Mouse (Mus musculus) liver, embryonic 11.5 days (tissue): Measurements from ENCODE around the gene Gatad2a. TPM values are rescaled to one million over a fixed set of nuclear protein-coding genes. Genes with fewer than 3 reads are reported as not detected.
A peak's percentile ranks its signal among the peaks of the same experiment; 100 is the strongest.
"Not testable (repeated sequence)": the region's sequence is repeated elsewhere in the genome, so short reads cannot be mapped to it uniquely, and the experiment has no call there.

ENCODE experiments used
- ATAC-seq: fragments of 200-750 bp; cut with Nextera tagmentation; replicated peaks from 2 replicates; pipeline ENCODE4 v1.8.0; 2017; ENCODE audit warnings: moderate number of reproducible peaks, mild to moderate bottlenecking, moderate TSS enrichment, moderate library complexity; ENCODE audit not compliant: low FRiP score
- DNase-seq: peaks from one replicate; pipeline ENCODE4 v3.0.0-alpha.2; 2017; ENCODE audit warnings: low spot score
- H3K27ac ChIP-seq: fragments of 300-500 bp; sonication (generic); 2 replicates; pipeline ENCODE4 v1.5.1; 2014; ENCODE audit warnings: mild to moderate bottlenecking, low read depth, low read length, control low read depth
- H3K27me3 ChIP-seq: fragments of 300-500 bp; sonication (generic); replicated peaks from 2 replicates; pipeline ENCODE4 v1.6.1; 2014; ENCODE audit warnings: low read length, mixed read lengths; ENCODE audit not compliant: control insufficient read depth, insufficient read depth
- H3K36me3 ChIP-seq: fragments of 300-500 bp; sonication (generic); 2 replicates; pipeline ENCODE4 v1.6.1; 2014; ENCODE audit warnings: mild to moderate bottlenecking, low read length, moderate library complexity, mixed read lengths; ENCODE audit not compliant: control insufficient read depth, insufficient read depth
- H3K4me1 ChIP-seq: fragments of 300-500 bp; sonication (generic); replicated peaks from 2 replicates; pipeline ENCODE4 v1.6.1; 2014; ENCODE audit warnings: low read length, mixed read lengths; ENCODE audit not compliant: control insufficient read depth, insufficient read depth
- H3K4me2 ChIP-seq: fragments of 300-500 bp; sonication (generic); 2 replicates; pipeline ENCODE4 v1.6.1; 2014; ENCODE audit warnings: mild to moderate bottlenecking, control low read depth, moderate library complexity
- H3K4me3 ChIP-seq: fragments of 300-500 bp; sonication (generic); 2 replicates; pipeline ENCODE4 v1.5.1; 2014; ENCODE audit warnings: low read depth, low read length, control low read depth
- H3K9ac ChIP-seq: fragments of 300-500 bp; sonication (generic); 2 replicates; pipeline ENCODE4 v1.6.1; 2014; ENCODE audit warnings: low read depth, low read length, control low read depth
- H3K9me3 ChIP-seq: fragments of 300-500 bp; sonication (generic); 2 replicates; pipeline ENCODE4 v1.6.1; 2016; ENCODE audit warnings: low read length, inconsistent platforms, mixed read lengths; ENCODE audit not compliant: control insufficient read depth
- WGBS: fragments of 180-500 bp; shearing (Covaris S2); extraction: QIAGEN DNeasy Blood & Tissue Kit; methylation state at CpG from one replicate; pipeline ENCODE4 v1.1.7; 2014; 5-methylcytosine and 5-hydroxymethylcytosine counted together
- polyA plus RNA-seq: library from polyadenylated mRNA; unstranded; fragments of >200 nt; fragmentation: Nextera tagmentation; extraction: Ambion mirVana; gene quantifications from 2 replicates; pipeline ENCODE4 v1.2.1, GENCODE M21; 2014

The Gatad2a gene
- polyA plus RNA-seq, 1 experiment from 2014 or later = 75.3 TPM

DNA sequence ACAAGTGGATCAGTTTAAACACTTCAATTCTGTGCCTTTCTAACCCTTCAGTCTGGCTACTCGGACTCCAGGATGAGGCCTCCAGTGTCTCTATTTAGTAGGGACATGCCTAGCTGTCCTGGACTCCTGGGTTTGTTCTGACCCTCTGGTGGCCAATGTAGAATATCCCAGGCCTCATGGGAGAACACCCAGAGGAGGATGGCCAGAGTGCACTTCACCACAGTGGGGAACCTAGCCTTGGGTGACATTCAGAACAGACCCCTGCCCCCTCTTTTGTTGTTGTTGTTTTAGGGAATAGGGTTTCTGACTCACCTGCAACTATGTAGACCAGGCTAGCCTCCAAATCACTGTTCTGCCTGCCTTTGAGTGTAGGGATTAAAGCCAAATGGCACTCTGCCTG is 18.8 kb upstream of the Gatad2a start:
- no peaks in the 10 kb centered on the region for H3K4me1 ChIP-seq
- no peak overlapping the region for H3K9ac ChIP-seq
- WGBS = 63% methylated on average over 1 of the region's 1 CpGs
- H3K27ac ChIP-seq = no peak overlapping the region
- ATAC-seq (no peak), DNase-seq (no peak)
- H3K4me2 ChIP-seq = no peak overlapping the region
- H3K9me3 ChIP-seq = no peaks in the 10 kb centered on the region
- H3K4me3 ChIP-seq = no peak overlapping the region
- no peaks in the 10 kb centered on the region for H3K27me3 ChIP-seq
- H3K36me3 ChIP-seq = peaks cover 29% of the 10 kb centered on the region

DNA sequence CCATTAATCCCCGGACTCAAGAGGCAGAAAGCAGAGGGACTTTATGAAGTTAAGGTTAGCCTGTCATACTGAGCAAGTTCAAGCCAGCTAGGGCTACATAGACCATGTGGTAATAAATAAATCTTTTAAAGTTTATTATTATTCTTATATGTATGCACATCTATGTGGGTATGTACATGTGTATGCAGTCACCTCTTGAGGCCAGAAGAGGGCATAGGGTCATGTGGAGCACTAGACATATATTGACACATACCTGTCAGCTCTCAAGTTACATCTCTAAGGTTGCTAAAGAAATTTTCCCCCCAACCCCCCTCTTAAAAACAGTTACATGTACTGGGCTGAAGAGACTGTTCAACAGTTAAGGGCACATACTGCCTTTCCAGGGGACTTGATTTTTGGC is 16.6 kb upstream of the Gatad2a start:
- ATAC-seq (peak; percentile 53; the same call in 1 of the 2 replicates), DNase-seq (no peak)

DNA sequence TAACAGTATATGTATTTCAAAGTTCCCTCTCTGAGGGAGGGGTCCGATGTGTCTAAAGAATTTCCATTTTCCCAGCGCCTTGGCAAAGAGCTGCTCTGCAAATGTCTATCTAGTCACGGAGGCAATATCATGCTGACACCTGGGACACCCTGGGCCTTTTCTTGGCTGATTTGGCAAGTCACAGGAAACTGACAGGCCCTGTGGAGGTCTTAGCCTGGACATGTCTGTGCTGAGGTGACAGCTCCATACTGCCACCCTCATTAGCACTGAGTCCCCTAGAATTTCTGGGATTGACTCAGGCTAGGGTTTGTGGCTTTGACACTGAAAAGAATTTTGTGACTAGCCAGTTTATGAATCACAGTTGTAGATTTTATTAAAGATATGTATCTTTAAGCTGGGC is 16.2 kb upstream of the Gatad2a start:
- Histone ChIP-seq H3K27me3 (no peaks in the 10 kb centered on the region), H3K36me3 (peaks cover 7% of the 10 kb centered on the region; the same call in 1 of the 2 replicates), H3K4me2 (no peak overlapping the region), H3K27ac (no peak overlapping the region), H3K9ac (no peak overlapping the region), H3K9me3 (no peaks in the 10 kb centered on the region), H3K4me3 (no peak overlapping the region), H3K4me1 (no peaks in the 10 kb centered on the region; the same call in 1 of the 2 replicates)
- ATAC-seq (no peak), DNase-seq (no peak)
- WGBS = 55% methylated on average over 3 of the region's 3 CpGs

More for the DNA sequence above, 16.6 kb upstream of the Gatad2a start:
- Histone ChIP-seq H3K4me1 (no peaks in the 10 kb centered on the region; the same call in 1 of the 2 replicates), H3K4me3 (no peak overlapping the region), H3K9me3 (no peaks in the 10 kb centered on the region), H3K27me3 (no peaks in the 10 kb centered on the region), H3K4me2 (no peak overlapping the region), H3K9ac (no peak overlapping the region), H3K36me3 (peaks cover 10% of the 10 kb centered on the region; the same call in 1 of the 2 replicates), H3K27ac (no peak overlapping the region)
- 91% methylated on average over 1 of the region's 1 CpGs for WGBS

DNA sequence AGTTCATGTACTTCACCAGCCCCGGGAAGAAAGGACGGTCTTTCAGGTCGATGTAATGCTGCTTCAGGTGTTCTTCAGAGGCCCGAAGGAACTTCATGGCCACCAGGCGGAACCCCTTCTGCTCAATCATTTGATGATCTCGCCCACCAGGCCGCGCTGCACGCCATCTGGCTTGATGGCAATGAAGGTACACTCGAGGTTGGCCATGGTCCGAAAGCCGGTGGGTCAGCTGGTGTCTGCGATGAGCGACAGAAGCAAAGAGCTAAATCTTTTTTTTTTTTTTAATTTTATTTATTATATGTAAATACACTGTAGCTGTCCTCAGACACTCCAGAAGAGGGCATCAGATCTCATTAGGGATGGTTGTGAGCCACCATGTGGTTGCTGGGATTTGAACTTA is 14.6 kb upstream of the Gatad2a start:
- H3K36me3 ChIP-seq, H3K4me2 ChIP-seq, DNase-seq, H3K27ac ChIP-seq, H3K9ac ChIP-seq, H3K9me3 ChIP-seq, H3K4me1 ChIP-seq, H3K4me3 ChIP-seq, ATAC-seq, H3K27me3 ChIP-seq: not testable (repeated sequence)
- 86% methylated on average over 14 of the region's 14 CpGs for WGBS

DNA sequence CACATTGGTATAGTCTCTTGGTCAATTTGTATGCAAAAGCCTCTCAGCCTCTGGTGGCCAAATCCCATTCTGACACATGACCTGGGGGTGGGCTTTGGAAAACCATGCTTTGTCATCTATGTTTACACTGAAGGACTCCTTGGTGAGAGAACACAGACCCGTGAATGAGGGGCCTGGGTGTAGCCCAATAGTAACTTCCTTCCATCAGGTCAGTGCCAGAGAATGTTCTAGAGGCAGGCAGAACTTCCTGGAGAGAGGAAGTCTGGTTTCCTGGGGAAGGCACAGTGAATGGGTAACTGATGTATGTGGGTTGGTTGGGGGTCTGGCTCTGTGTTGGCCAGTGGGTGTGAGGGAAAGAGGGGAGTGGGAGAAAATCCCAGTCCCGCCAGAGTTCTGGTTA is 9.0 kb upstream of the Gatad2a start:
- ATAC-seq (no peak), DNase-seq (no peak)
- Histone ChIP-seq H3K36me3 (no peaks in the 10 kb centered on the region), H3K9ac (no peak overlapping the region), H3K27ac (no peak overlapping the region), H3K27me3 (no peaks in the 10 kb centered on the region), H3K4me3 (no peak overlapping the region), H3K4me1 (peaks cover 8% of the 10 kb centered on the region; the same call in 1 of the 2 replicates), H3K4me2 (no peak overlapping the region), H3K9me3 (no peaks in the 10 kb centered on the region)
- WGBS = 49% methylated on average over 2 of the region's 2 CpGs

DNA sequence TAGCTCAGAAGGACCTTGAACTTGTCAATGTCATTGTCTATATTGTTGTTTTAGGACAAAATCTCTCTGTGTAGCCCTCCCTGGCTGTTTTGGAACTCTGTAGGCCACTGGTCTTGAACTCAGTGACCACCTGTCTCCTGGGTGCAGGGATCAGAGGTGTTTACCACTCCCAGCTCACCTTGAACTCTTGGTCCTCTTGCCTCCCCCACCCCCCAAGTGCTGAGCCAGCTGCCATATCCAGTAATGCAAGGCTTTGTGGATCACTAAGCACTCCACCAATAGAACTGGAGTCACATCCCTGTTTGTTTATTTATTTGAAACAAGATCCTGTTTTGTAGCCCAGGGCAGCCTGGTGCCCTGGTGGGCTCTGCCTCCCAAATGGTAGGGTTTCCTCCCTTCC is 8.2 kb upstream of the Gatad2a start:
- H3K4me3 ChIP-seq = no peak overlapping the region
- no peak overlapping the region for H3K27ac ChIP-seq
- DNase-seq = no peak
- no peak for ATAC-seq
- no peak overlapping the region for H3K9ac ChIP-seq
- H3K36me3 ChIP-seq = no peaks in the 10 kb centered on the region
- H3K4me2 ChIP-seq = no peak overlapping the region
- H3K4me1 ChIP-seq = peaks cover 8% of the 10 kb centered on the region; the same call in 1 of the 2 replicates
- no peaks in the 10 kb centered on the region for H3K27me3 ChIP-seq
- H3K9me3 ChIP-seq = no peaks in the 10 kb centered on the region

DNA sequence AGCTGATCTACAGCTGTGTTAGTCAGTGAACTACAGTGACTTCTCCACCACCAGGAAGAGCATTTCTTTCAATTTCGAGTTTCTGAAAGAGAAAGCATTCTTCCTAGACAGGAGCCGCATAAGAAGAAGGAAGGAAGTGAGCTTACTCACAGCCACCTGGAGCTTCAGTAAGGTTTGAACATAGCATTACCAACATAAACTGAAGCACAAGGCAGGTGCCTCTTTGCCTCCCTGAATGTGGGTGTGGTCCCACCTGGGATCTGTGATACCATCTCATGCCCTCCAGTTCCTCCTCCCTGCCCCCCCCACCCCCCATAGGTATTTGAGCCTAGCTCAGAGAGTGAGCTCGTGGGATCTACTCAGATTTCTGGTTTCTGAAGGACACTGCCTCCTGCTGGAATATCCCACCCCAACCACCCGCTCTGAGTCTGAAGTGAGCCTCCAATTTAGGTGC is 7.0 kb upstream of the Gatad2a start:
- DNase-seq (no peak), ATAC-seq (no peak)
- Histone ChIP-seq H3K36me3 (no peaks in the 10 kb centered on the region), H3K9me3 (no peaks in the 10 kb centered on the region), H3K9ac (no peak overlapping the region), H3K27me3 (no peaks in the 10 kb centered on the region), H3K4me1 (peaks cover 8% of the 10 kb centered on the region; the same call in 1 of the 2 replicates), H3K4me3 (no peak overlapping the region), H3K4me2 (no peak overlapping the region), H3K27ac (no peak overlapping the region)
- WGBS = 53% methylated on average over 4 of the region's 4 CpGs

DNA sequence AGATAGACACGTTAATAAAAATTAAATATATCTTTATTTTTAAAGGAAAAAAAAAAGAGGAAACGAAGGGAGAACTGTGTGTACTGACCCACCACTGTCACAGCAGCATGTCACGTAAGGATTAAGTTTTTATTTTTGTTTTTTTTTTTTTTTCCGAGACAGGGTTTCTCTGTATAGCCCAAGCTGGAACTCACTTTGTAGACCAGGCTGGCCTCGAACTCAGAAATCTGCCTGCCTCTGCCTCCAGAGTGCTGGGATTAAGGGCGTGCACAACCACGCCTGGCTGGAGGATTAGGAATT is 5.7 kb upstream of the Gatad2a start:
- H3K9me3 ChIP-seq, H3K4me1 ChIP-seq, ATAC-seq, H3K36me3 ChIP-seq, H3K27me3 ChIP-seq, DNase-seq: not testable (repeated sequence)
- Histone ChIP-seq H3K9ac (peak overlapping the region; percentile 62), H3K27ac (peak overlapping the region; percentile 84), H3K4me3 (peak overlapping the region; percentile 43), H3K4me2 (peak overlapping the region; percentile 79)
- 28% methylated on average over 7 of the region's 7 CpGs for WGBS

DNA sequence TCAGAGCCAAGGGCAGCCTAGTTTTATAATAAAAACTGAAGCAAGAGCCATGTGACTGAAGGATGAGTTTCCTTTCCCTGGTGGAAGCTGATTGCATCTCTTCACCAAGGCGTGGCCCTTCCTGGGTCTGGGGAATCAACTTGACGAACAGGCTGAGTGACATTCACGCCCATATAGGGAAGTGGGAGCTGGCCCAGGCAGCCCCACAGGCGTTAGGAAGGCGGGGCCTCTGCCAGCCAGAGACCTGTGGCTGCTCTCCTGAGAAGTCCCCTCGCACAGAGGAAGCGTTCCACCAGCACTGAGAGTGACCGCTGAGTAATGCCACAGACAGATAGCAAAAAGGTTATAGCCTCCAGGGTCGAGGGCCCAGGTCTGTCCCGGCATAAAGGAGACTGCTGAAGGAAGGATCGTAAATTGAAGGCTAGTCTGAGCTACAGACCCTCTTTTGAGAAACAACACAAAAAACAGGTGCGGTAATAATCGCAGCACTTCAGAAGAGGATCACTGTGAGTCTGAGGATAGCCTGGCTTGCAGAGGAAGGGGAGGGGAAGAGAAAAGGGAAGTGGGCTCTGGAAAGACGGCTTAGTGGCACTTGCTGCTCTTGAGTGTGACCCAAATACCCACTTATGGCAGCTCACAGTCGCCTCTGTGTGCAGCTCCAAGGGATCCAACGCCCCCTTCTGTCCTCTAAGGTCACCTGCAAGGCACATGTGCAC is 5.2 kb upstream of the Gatad2a start:
- no peaks in the 10 kb centered on the region for H3K27me3 ChIP-seq
- under 1% methylated on average over 16 of the region's 16 CpGs for WGBS
- no peaks in the 10 kb centered on the region for H3K9me3 ChIP-seq
- peak overlapping the region; percentile 43 for H3K4me3 ChIP-seq
- H3K36me3 ChIP-seq = no peaks in the 10 kb centered on the region
- H3K4me1 ChIP-seq = peaks cover 8% of the 10 kb centered on the region
- H3K9ac ChIP-seq = peak overlapping the region; percentile 62
- DNase-seq (peak; percentile 68), ATAC-seq (peak; percentile 77)
- H3K4me2 ChIP-seq = peak overlapping the region; percentile 79
- H3K27ac ChIP-seq = peak overlapping the region; percentile 84
